Mouse (Mus musculus) cerebellum, postnatal 4 days (tissue): ENCODE results near the gene Chmp4b.
A peak's percentile ranks its signal among the peaks of the same experiment; 100 is the strongest.

ENCODE experiments used
- DNase-seq, 2 experiments: peaks; one replicate each; pipeline ENCODE4 v3.0.0; 2022; ENCODE audit warnings: low spot score in 2 of 2, mixed read lengths in 1 of 2

Gene Chmp4b

GRCm38 (mm10) chr2:154651363-154651762 lies at the start of gene Chmp4b:
Chmp4b (plus strand) TSS chr2:154651705.
- no peak for DNase-seq

- DNase-seq = no peak
Measured at GRCm38 (mm10) chr2:154603007-154603637, 48.4 kb upstream of the Chmp4b start.

- DNase-seq = peak; percentile 99 to 100
Measured at GRCm38 (mm10) chr2:154603638-154604153, 47.8 kb upstream of the Chmp4b start, which contains the start of gene Pxmp4. Pxmp4 (minus strand) TSS chr2:154603708.

GRCm38 (mm10) chr2:154604156-154604555 lies 47.3 kb upstream of the Chmp4b start:
- DNase-seq = no peak

- DNase-seq = no peak
Measured at GRCm38 (mm10) chr2:154606965-154607364, 44.5 kb upstream of the Chmp4b start.

- DNase-seq = no peak
Measured at GRCm38 (mm10) chr2:154609050-154609767, 42.3 kb upstream of the Chmp4b start.

GRCm38 (mm10) chr2:154613118-154614115 lies 38.1 kb upstream of the Chmp4b start, which contains the start of the genes Zfp341 and 4930519P11Rik:
Zfp341 (plus strand) TSS chr2:154613297.
4930519P11Rik (minus strand) TSS chr2:154613437.
- peak; percentile 86 to 96 for DNase-seq

- DNase-seq = no peak
Measured at GRCm38 (mm10) chr2:154614841-154615576, 36.5 kb upstream of the Chmp4b start.

GRCm38 (mm10) chr2:154615674-154616073 lies 35.8 kb upstream of the Chmp4b start:
- no peak for DNase-seq

GRCm38 (mm10) chr2:154617061-154617460 lies 34.4 kb upstream of the Chmp4b start:
- no peak for DNase-seq

- DNase-seq = no peak
Measured at GRCm38 (mm10) chr2:154621684-154622083, 29.8 kb upstream of the Chmp4b start.

- DNase-seq = no peak
Measured at GRCm38 (mm10) chr2:154624137-154624536, 27.4 kb upstream of the Chmp4b start.

- DNase-seq = no peak
Measured at GRCm38 (mm10) chr2:154630531-154630930, 21.0 kb upstream of the Chmp4b start.

- DNase-seq = no peak
Measured at GRCm38 (mm10) chr2:154632203-154632780, 19.2 kb upstream of the Chmp4b start.

- DNase-seq = no peak
Measured at GRCm38 (mm10) chr2:154633039-154633742, 18.3 kb upstream of the Chmp4b start.

GRCm38 (mm10) chr2:154633876-154634644 lies 17.4 kb upstream of the Chmp4b start:
- DNase-seq = no peak

GRCm38 (mm10) chr2:154635826-154636225 lies 15.7 kb upstream of the Chmp4b start:
- no peak for DNase-seq

- no peak for DNase-seq
Measured at GRCm38 (mm10) chr2:154638521-154638920, 13.0 kb upstream of the Chmp4b start.

GRCm38 (mm10) chr2:154639115-154639514 lies 12.4 kb upstream of the Chmp4b start:
- DNase-seq = no peak
